Mouse (Mus musculus) left cerebral cortex, postnatal 4 days (tissue): ENCODE measurements around the gene Magi2. TPM values are rescaled to one million over a fixed set of nuclear protein-coding genes. Genes with fewer than 3 reads are reported as not detected.
"Not testable (repeated sequence)": the region's sequence is repeated elsewhere in the genome, so short reads cannot be mapped to it uniquely, and the experiment has no call there.

Experiments
- DNase-seq: peaks from one replicate; pipeline ENCODE4 v3.0.0-alpha.2; 2022
- intact Hi-C: fragments of 180-260 bp; cut with DNase I; formaldehyde crosslinking; loops from one replicate; pipeline ENCODE4 v1.15.1; 2025
- total RNA-seq, 2 experiments: library from RNA; stranded (reverse); gene quantifications; 2 replicates each; pipeline ENCODE4 v1.2.3; 2021

Gene Magi2
- total RNA-seq, 2 experiments from 2014 or later: 102 to 118 TPM

GRCm38 (mm10) chr5:20469721-20470120 is 1242.9 kb downstream of the Magi2 start:
- DNase-seq: no peak
- intact Hi-C loops: no loop called here

- peak; percentile 10 for DNase-seq
- intact Hi-C loops: no loop called here
These were observed 1243.6 kb downstream of the Magi2 start for GRCm38 (mm10) chr5:20470466-20470865.

DNA sequence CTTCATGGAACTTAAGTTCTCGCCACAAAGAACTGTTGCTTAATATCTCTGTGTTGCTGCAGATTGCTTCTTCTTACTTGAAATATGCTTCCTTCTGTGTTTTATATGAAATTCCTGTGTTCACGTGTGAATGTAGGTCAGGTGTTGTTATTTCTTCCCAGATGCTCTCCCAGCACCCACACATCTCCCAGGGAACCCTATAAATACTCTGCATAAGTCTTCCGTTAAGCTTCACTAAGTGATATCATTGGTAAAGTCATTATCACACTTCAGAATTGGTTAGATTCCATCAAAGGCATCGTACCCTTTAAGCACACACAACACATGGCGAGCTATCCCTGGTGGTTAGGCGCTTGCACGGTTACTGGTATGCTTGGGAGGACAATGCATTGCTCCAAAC is 1257.7 kb downstream of the Magi2 start:
- intact Hi-C loops: no loop called here
- DNase-seq: no peak

DNA sequence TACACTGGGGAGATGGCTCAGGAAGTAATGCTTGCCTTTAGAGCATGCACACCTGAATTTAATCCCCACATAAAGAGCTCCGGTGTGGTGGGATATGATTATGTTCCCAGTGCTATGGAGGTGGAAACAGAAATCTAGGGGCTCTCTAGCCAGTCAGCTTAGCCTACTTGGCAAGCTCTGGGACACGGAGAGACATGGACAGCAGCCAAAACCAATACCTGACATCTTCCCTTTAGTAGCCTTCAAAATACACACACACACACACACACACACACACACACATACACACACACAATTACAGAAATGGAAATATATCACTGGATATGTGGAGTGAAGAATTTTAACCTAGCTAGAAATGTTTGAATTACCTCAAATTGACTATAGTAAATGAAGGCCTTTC is 1265.1 kb downstream of the Magi2 start:
- peak; percentile 12 for DNase-seq
- intact Hi-C loops: no loop called here

DNA sequence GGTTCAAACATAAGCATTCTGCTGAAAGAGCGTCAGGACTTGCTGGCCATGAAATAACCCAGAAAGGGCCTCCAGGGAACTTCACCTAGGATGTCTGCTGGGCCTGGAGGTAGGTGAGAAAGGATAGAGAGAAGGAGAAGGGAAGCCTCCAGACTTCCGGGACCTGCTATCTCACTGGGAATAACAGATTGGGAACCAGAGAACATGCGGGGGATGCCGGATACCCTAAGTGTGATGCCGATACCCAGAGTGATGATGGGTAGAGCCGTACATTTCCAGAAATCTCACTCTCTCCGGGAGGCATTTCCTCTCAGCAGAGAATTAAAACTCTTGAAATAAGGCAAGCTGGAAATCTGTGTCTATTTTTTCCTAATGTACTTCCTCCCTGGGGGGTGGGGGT is 1265.8 kb downstream of the Magi2 start:
- intact Hi-C loops: no loop called here
- DNase-seq: no peak

DNA sequence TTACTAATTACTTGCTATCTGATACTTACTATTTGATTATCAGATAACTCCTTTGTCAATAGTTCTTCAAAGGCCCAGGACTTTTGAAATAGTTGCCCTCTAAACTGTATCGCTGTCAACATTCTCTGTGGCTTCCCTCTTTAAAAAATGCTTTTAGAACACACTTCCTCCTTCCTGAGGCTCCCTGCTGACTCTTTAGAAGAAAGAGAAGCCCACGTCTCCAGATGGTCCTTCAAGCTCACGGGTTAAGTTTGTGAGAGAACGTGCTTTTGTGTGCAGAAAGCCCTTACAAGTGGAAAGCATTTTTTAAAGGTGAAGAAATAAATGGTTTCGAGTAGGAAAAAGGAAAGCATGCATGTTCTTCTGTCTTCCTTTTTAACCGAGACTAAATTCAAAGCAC is 1267.2 kb downstream of the Magi2 start:
- intact Hi-C loops: no loop called here
- no peak for DNase-seq

DNA sequence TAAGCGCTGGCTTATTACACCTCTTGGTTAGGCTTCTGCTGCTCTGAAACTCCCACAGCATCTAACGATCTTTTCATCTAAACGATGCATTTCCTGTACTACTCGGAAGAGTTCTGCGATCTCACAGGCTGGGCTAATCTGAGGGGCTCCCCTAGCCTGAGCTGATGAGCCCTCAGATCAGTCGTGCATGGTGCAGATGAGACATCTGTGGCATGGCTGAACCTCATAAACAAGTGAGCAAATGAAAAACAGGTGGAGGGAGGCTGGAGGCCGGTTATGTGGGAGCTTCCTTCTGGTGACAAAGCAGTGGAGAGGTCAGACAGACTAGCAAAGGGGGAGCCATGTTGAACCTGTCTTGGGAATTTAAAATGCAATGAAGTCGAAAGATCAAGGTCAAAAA is 1270.1 kb downstream of the Magi2 start:
- intact Hi-C loops: no loop called here
- no peak for DNase-seq

- no peak for DNase-seq
- intact Hi-C loops: no loop called here
These were observed 1272.3 kb downstream of the Magi2 start for GRCm38 (mm10) chr5:20499031-20499600.

DNA sequence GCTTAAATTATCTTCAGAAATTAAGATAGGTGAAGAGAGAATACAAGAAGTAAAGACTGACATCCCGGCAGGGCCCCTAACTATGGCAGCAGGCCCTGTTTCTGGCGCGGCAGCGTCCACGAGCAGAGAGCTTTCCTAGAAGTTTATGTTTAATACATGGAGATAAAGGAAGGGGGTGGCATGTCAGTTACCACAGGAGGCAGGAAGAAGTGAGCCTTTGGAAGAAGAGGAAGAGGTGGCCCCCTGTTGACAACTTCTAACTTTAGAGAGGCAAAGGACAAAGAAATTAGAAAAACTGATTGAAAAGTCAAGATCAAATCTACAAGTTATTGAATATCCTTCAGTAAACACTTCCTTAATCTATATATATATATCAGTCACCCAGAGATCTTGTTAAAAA is 1281.8 kb downstream of the Magi2 start:
- intact Hi-C loops: no loop called here
- DNase-seq: no peak

DNA sequence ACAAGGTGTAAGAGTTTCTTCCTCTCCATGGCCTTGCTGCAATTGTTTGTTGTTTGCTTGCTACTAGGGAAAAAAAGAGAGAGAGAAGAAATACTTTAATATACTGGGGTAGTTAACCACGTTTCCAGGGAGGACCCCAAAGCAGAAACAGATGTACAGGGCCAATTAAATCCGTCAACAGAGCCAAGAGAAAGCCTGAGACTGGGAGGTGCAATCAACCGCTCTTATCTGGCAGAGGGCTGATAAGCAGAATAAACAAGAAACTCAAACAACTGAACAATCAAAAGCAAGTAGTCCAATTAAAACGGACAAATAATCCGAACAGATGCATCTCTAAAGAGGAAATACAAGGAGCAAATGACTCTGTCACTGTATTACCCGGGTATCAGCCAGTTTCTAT is 1282.8 kb downstream of the Magi2 start:
- no peak for DNase-seq
- intact Hi-C loops: no loop called here

GRCm38 (mm10) chr5:20512377-20513126 is 1285.7 kb downstream of the Magi2 start:
- intact Hi-C loops: no loop called here
- DNase-seq: no peak

GRCm38 (mm10) chr5:20521639-20522038 is 1294.8 kb downstream of the Magi2 start:
- intact Hi-C loops: no loop called here
- no peak for DNase-seq

GRCm38 (mm10) chr5:20522047-20522446 is 1295.2 kb downstream of the Magi2 start:
- intact Hi-C loops: no loop called here

DNA sequence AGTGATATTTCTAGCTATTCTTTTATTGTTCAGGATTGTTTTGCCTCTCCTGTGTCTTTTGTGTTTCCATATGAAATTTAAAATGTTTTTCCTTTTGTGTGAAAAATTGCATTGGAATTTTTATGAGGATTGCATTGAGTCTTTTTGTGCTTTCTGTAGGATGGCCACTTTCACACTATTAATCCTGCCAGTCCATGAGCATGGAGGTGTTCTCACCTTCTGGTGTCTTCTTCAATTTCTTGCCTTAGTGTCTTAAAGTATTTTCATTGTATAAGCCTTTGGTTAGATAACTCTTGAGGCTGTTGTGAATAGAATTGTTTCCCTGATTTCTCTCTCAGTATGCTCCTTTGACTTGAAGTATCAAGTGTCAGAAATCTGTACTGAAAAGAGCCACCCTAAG is 1296.9 kb downstream of the Magi2 start:
- DNase-seq: no peak
- intact Hi-C loops: no loop called here

More at GRCm38 (mm10) chr5:20522047-20522446, 1295.2 kb downstream of the Magi2 start:
- DNase-seq: no peak

- intact Hi-C loops, DNase-seq: not testable (repeated sequence)
These were observed 1299.8 kb downstream of the Magi2 start for GRCm38 (mm10) chr5:20526588-20526987.

- DNase-seq: no peak
- intact Hi-C loops: no loop called here
These were observed 1309.7 kb downstream of the Magi2 start for GRCm38 (mm10) chr5:20536544-20536943.

DNA sequence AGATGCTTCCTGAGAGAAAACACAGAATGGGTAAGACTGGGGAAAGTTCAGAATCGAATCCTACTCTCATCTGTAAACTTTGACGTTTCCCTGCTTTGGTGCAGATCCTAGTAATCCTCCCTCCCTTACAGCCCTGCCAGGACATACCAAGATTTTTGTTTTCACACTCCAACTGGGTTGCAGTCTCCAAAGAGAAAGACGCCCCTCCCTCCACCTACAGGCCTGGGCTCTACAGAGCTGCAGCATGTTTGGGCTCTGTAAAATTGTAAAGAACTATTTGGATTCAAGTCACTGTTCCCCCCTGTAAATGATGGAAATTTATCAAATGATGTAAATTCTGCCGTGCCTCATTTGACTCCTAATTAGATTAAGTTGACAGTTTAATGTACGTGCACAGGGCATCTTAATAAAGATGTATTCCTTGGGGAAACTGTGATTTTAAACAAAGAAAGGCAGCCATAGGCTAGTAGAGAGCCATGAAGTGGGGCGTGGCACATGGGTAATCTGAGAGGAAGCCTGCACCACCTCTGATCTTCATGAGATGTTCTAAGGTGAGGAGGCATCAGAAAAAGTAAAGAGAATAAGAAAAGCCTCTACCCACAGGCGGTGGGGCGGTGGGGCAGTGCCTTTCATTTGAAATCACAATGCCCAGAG is 1310.7 kb downstream of the Magi2 start:
- no peak for DNase-seq
- intact Hi-C loops: no loop called here

- intact Hi-C loops: no loop called here
These were observed 1317.5 kb downstream of the Magi2 start for GRCm38 (mm10) chr5:20544374-20544773.

GRCm38 (mm10) chr5:20559378-20559777 is 1332.5 kb downstream of the Magi2 start:
- intact Hi-C loops: no loop called here
- no peak for DNase-seq

More at GRCm38 (mm10) chr5:20544374-20544773, 1317.5 kb downstream of the Magi2 start:
- no peak for DNase-seq

- intact Hi-C loops: no loop called here
- DNase-seq: no peak
These were observed 1333.0 kb downstream of the Magi2 start for GRCm38 (mm10) chr5:20559821-20560220.

DNA sequence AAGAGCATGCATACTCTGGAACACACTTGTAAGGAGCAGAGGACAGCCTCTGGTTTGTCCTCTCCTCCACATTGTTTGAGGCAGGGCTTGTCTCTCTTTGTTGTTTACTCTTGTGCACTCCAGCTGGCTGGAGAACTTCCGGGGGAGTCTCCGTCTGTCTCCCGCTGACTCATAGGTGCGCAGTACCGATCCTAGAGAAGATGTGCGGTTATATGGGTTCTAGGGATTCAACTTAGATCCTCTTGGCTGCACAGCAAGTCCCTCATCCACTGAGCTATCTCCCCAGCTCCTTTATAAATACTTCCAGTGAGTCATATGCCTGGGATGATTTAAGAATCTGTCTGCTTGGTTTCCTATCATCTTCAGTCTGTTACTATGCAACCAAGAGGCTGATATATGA is 1341.6 kb downstream of the Magi2 start:
- intact Hi-C loops: no loop called here
- no peak for DNase-seq

DNA sequence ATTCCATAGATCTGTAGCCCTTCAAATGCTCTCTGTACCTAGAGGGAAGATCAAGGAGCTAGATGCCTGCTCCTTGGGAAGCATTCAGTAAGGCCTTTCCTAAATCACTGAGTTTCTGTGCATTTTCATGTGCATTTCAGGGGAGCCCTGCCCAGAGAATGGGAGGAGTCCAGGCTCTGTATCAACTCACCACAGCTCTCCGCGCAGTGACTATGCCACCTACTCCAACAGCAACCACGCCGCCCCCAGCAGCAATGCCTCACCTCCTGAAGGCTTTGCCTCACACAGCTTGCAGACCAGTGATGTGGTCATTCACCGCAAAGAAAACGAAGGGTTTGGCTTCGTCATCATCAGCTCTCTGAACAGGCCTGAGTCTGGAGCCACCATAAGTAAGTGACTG is 1342.1 kb downstream of the Magi2 start:
- no peak for DNase-seq
- intact Hi-C loops: no loop called here
